Mouse (Mus musculus) common myeloid progenitor, adult 5-6 weeks (primary cell): ENCODE measurements around the gene Eif4h. TPM values are rescaled to one million over a fixed set of nuclear protein-coding genes. Genes with fewer than 3 reads are reported as not detected.
"Not testable (repeated sequence)": the region's sequence is repeated elsewhere in the genome, so short reads cannot be mapped to it uniquely, and the experiment has no call there.

Experiments used
- ATAC-seq: replicated peaks from 2 replicates; pipeline ENCODE4 v1.8.0; 2016; ENCODE audit warnings: low read depth, mild to moderate bottlenecking, moderate TSS enrichment, inconsistent platforms; ENCODE audit not compliant: poor library complexity, severe bottlenecking
- total RNA-seq: library from RNA; stranded (forward); fragments of 200-1000, 187-1606 nt; gene quantifications from 2 replicates; pipeline ENCODE4 v1.2.3, GENCODE M21; 2017

Eif4h gene
- total RNA-seq, 1 experiment from 2014 or later, result 235 TPM

GRCm38 (mm10) chr5:134652015-134652414, 12.7 kb upstream of the Eif4h start:
- ATAC-seq, result no peak

DNA sequence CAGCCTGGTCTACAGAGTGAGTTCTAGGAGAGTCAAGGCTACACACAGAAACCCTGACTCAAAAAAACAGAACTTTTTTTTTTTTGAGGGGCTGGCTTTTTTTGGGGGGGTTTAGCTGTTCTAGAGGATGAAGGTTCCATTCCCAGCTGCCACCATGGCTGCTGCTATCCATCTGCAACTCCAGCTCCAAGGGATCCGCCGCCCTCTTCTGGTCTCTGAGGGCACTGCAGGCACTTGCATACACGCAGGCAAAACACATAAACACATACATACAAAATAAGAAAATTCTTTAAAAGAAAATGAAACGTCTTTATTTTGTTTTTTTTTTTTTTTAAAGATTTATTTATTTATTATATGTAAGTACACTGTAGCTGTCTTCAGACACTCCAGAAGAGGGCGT, 11.6 kb upstream of the Eif4h start:
- peak; percentile 82 for ATAC-seq

DNA sequence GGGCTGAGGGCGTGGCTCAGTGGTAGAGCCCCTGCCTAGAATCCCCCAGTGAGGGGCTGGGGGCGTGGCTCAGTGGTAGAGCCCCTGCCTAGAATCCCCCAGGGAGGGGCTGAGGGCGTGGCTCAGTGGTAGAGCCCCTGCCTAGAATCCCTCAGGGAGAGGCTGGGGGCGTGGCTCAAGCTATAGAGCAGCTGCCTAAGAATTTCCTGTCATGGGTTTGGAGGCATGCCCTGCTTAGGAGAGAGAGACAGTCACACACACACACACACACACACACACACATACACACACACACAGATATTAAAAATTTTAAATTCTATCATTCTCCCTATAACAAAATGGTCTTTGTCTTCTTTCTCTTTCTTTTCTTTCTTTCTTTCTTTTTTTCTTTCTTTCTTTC, 9.7 kb upstream of the Eif4h start:
- not testable (repeated sequence) for ATAC-seq

GRCm38 (mm10) chr5:134647394-134647793, 8.1 kb upstream of the Eif4h start:
- ATAC-seq, result no peak

GRCm38 (mm10) chr5:134646461-134646860, 7.2 kb upstream of the Eif4h start:
- no peak for ATAC-seq

GRCm38 (mm10) chr5:134644643-134645118, 5.4 kb upstream of the Eif4h start:
- ATAC-seq, result no peak

GRCm38 (mm10) chr5:134644121-134644520, 4.8 kb upstream of the Eif4h start:
- no peak for ATAC-seq

- ATAC-seq, result no peak
Measured at GRCm38 (mm10) chr5:134640371-134640770, 1.1 kb upstream of the Eif4h start.

GRCm38 (mm10) chr5:134638461-134639268, 625 bp downstream of the Eif4h start:
- no peak for ATAC-seq

- no peak for ATAC-seq
Measured at GRCm38 (mm10) chr5:134637820-134638367, 1.4 kb downstream of the Eif4h start.

- ATAC-seq, result no peak
Measured at GRCm38 (mm10) chr5:134632841-134633240, 6.4 kb downstream of the Eif4h start.

GRCm38 (mm10) chr5:134630835-134631234, 8.5 kb downstream of the Eif4h start:
- no peak for ATAC-seq

GRCm38 (mm10) chr5:134629508-134629907, 9.8 kb downstream of the Eif4h start:
- ATAC-seq, result no peak

- ATAC-seq, result no peak
Measured at GRCm38 (mm10) chr5:134622069-134622468, 17.2 kb downstream of the Eif4h start.

DNA sequence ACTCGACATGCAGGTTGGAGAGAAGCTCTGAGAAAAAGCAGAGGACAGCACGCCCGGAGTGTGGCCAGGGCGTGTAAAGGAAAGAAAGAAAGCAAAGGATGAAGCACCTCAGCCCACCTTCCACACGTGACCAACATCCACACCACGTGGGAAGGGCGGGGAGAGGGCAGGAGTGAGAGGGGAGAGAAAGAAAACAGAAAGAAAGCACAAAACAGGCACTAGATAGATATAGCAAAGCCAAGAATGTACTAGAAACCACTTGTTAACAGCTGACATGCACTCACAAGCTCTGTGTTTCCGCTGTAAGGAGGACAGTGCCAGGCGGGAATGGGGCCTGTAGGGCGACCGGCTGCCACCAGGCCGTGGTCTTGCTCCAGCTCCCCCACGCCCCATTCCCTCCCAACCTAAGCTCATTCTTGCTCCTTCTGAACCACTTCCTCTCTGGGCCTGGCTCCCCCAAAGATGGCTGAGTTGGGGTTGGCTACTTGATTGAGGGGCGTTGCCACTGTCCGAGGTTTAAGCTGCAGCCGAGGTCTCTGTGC, 18.1 kb downstream of the Eif4h start:
- ATAC-seq, result no peak

- no peak for ATAC-seq
Measured at GRCm38 (mm10) chr5:134620457-134620856, 18.8 kb downstream of the Eif4h start.

DNA sequence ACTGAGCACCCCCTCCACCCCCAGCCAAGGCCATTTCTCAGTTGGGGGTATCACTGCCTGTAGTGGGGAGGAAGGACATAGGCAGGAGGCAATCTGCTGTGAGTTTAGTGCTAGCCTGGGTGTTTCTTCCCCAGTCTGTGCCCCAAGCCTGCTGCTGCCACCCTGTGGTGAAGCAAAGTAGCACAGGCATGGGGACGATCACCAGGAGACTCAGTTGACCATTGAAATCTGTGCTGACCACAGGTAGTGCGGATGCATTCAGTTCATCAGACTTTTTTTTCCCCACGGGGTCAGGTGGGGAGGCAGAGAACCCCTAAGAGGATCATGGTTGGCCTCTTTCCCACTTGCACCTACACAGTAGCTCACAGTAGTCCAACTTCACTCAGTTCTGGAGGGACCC, 22.2 kb downstream of the Eif4h start:
- ATAC-seq, result peak; percentile 33

- ATAC-seq, result no peak
Measured at GRCm38 (mm10) chr5:134615780-134616179, 23.5 kb downstream of the Eif4h start.

DNA sequence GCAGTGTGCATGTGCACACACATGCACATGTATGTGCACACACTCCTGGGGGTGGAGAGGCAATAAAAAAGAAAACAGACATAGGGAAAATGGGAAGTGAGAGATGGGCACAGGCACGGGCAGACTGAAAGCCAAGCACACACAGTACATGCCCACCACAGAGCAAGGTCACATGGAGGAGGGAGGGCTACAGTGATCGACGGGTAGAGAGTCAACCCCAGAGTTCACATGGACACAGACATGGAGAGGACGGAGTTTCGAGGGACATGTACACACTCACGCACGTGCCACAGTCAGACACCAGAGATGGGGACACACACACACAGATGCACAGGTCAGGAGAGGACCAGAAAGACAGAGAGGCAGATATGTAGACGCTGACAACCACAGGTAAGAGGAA, 23.9 kb downstream of the Eif4h start:
- ATAC-seq, result peak; percentile 30

DNA sequence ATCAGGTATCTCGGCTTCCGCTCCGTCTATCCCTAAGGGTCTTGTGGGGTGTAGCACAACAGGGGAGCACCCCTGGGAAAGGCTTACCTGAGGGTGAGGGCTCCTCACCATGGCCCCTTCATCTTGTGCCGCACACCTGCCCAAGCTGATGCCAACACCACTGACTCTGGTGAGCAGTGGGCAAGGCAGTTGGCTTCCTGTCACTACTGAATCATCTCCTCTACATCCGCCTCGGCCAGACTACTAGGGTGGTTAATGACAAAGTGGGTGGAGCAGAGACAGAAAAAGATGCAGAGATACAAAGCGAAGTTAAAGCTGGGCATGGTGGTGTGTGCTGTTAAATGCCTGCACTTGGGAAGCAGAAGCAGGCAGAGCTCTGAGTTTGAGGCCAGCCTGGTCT, 24.5 kb downstream of the Eif4h start, which contains the start of gene Lat2:
Gene Lat2, minus strand, starts transcription at position 224 of the 400 bp plus-strand sequence.
- ATAC-seq, result peak; percentile 43

DNA sequence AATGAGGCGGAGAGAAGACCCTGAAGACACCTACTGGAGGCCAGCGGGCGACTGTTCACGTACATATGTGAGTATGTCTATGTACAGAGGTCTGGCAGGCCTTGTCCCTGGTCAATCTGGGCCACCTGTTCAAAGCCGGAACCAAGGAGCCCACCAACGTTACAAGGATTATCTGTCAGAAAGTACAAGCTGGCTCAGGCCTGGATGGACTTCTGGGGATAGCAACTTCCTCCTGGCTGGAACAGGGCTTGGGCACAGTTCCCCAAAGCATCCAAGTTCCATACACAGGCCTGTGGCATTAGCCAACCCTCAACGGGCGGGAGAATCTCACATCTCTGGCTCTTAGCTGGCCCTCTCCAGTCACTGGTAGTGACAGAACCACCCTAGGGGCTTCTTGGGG, 25.0 kb downstream of the Eif4h start:
- ATAC-seq, result no peak; the same call in 1 of the 2 replicates
